Mouse (Mus musculus): Measurements from ENCODE around the gene Chdh.

Gene Chdh

GRCm38 (mm10) chr14:30011886-30012560, 3.2 kb downstream of the Chdh start:
- no peak for DNase-seq (ENCODE audit: low read depth, low spot score)

GRCm38 (mm10) chr14:30014487-30014886, 5.7 kb downstream of the Chdh start:
- no peak for DNase-seq (ENCODE audit: low read depth, low spot score)

DNA sequence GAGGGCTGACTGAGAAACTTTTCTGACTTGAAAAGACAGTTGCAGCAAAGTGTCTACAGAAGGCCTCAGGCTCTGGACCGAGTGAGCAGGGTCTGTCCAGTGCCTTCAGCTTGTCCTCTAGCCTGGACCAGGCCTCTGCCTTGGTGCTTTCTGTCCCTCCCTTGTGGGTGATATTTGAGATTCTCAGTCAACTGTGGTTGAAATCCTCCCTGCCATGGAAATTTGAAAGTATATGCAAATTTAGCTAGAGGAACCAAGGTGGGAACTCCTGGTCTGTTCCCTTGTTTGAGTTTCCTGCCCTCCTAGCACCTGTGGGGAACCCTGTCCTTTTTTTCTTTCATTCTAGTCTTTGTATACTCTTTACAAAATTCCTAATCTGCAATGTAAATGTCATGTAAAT, 6.2 kb downstream of the Chdh start:
- no peak for DNase-seq (ENCODE audit: low read depth, low spot score)

GRCm38 (mm10) chr14:30016666-30017065, 7.8 kb downstream of the Chdh start:
- DNase-seq (ENCODE audit: low read depth, low spot score), result no peak

DNA sequence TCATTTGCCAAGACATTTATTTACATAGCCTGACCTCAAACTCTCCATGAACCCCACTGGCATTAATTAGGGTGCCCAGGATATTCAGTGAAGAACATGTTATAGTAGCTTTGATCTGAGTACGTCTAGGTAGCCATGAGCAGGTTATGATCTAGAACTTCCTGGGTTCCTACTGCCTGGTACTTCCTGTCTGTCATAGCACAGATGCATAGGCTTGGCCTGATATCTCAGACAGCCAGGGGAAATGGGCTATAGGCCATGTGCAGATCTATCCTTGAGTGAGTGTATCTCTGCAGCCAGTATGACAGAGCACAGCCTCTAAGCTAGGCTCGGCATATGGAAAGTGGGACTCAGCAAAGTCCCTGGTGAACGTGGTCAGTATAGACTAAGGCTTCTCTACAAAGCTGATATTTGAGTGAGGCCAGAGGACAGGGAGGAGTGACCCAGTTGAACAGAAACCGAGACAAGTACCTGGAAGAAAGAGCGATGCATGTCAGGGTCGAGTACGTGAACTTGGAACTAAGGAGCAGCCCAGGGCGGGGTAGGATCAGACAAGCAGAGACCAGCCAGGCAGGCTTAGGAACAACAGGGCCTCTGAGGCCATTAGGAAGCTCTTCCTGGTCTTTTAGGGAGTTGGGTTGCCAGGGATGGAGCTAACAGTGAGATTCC, 9.1 kb downstream of the Chdh start:
- DNase-seq (ENCODE audit: low read depth, low spot score), result no peak

GRCm38 (mm10) chr14:30018463-30018801, 9.6 kb downstream of the Chdh start:
- DNase-seq (ENCODE audit: low read depth, low spot score), result no peak

GRCm38 (mm10) chr14:30018846-30019245, 10.0 kb downstream of the Chdh start:
- DNase-seq (ENCODE audit: low read depth, low spot score), result no peak

- no peak for DNase-seq (ENCODE audit: low read depth, low spot score)
Measured at GRCm38 (mm10) chr14:30019375-30019774, 10.6 kb downstream of the Chdh start.

- DNase-seq (ENCODE audit: low read depth, low spot score), result no peak
Measured at GRCm38 (mm10) chr14:30019792-30020575, 11.2 kb downstream of the Chdh start.

- DNase-seq (ENCODE audit: low read depth, low spot score), result no peak
Measured at GRCm38 (mm10) chr14:30022471-30022870, 13.6 kb downstream of the Chdh start.

- DNase-seq (ENCODE audit: low read depth, low spot score), result no peak
Measured at GRCm38 (mm10) chr14:30024387-30024786, 15.6 kb downstream of the Chdh start.

DNA sequence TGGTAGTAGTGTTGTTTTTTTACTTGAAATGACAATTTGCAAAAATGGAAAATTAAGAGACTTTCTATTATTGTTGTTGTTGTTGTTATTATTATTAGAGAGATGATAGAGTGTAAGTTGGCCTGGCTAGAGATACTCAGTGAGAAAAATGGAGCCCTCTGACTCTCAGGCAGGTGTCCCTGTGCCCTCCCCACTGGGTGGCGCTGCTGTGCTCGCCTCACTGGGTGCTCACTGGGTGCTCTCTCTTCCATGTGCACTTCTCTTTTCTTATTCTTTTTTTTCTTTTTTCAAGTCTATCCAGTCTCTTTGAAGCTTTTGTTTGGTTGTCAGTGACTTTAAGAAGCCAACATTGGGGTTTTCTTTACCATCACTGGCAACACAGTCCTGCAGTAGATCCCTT, 18.6 kb downstream of the Chdh start:
- no peak for DNase-seq (ENCODE audit: low read depth, low spot score)

DNA sequence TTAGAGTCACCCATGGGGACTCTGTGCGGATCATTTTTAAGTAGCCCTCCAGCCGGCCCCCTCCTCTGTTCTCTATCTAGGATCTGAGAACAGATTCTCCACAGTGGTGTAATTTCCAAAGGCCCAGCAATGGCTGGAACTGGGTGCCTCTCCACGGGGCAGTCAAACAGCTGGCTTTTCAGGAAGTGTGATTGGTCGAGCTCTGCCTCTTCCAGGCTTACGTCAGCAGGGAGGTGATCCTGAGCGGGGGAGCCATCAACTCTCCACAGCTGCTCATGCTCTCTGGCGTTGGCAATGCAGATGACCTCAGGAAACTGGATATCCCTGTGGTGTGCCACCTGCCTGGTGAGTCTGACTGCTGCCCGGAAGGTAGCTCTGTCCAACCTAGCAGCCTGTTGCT, 24.6 kb downstream of the Chdh start:
- no peak for DNase-seq (ENCODE audit: low read depth, low spot score)

GRCm38 (mm10) chr14:30038431-30038830, 29.6 kb downstream of the Chdh start:
- DNase-seq (ENCODE audit: low read depth, low spot score), result no peak

DNA sequence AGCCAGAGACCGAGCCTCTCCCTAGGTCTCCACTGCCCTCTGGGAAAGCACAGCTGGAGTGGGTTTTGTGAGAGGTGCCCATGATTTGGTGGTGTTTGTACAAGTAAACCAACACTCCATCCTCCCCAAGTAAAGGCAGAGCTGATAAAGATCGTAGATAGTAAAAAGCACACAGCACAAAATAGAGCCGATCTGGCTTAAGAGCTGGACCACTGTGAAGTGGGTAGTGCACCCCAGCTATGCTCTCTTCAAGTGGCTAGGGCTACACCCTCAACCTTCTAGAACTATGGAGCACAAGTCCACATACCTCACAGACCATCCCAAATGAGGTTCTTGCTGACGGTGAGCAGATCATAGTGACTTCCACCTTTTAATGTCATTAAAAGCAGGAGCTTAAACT, 30.6 kb downstream of the Chdh start:
- DNase-seq (ENCODE audit: low read depth, low spot score), result no peak

DNA sequence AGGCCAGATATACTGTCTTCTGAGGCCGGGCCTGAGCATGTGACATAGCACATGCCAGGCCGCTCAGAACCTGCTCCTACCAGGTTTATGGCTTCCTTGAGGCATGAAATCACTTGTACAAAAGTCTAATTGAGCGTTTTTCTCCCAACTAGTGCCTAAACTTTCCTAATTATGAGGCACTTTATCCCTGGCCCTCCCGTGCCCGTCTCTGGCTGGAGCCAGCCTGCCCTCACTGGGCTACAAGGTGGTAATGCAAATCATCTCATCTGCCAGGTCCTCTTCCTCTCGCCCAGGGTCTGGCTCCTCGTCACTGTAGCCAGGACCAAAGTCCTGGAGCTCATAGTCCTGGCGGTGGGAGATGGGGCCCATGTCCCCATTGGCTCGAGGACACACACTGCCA, 33.0 kb downstream of the Chdh start:
- no peak for DNase-seq (ENCODE audit: low read depth, low spot score)

GRCm38 (mm10) chr14:30043356-30043940, 34.6 kb downstream of the Chdh start:
- no peak for DNase-seq (ENCODE audit: low read depth, low spot score)

GRCm38 (mm10) chr14:30045239-30045638, 36.4 kb downstream of the Chdh start:
- no peak for DNase-seq (ENCODE audit: low read depth, low spot score)

DNA sequence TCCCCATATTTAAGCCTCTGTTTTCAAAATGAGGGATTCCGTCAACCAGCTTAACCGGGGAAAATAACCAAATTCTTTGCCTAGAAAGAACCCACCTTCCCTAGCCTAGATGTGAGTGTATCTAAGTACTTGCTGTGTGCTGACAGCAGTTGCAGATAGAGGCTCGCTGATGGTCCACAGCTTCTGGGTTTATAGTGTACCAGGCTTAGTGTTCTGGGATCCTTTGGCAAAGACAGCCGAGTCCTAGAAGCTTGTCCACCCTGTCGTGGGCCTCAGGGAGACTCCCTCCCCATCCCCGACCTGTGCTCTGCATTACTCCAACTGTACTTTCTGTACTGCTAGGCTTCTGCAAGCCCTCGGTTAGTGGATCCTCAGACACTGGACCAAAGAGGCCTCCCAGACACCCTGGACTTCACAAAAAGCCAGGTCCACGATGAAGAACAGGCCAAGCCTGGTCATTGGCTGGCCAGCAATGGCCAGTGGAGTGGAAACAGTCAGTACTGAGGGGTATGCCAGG, 36.9 kb downstream of the Chdh start:
- DNase-seq (ENCODE audit: low read depth, low spot score), result no peak

DNA sequence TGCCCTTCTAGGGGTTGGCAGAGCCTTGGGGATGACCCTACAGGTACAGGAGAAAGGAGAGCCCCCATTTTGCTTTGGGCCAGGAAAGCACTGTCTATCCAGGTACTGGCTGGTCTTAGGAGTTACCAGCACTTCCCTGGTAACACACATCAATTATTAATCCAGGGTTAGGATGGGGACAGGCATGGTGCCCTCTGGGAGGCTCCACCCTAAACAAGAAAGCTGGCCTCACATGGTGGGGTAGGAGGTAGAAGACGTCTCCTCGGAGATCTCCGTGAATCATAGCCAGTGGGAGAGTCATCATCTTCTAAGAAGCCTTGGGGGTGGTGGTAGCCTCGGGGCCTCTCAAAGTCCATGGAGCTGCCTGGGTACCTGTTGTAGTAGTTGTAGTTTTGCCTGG, 38.2 kb downstream of the Chdh start:
- no peak for DNase-seq (ENCODE audit: low read depth, low spot score)

GRCm38 (mm10) chr14:30048049-30048448, 39.2 kb downstream of the Chdh start:
- DNase-seq (ENCODE audit: low read depth, low spot score), result no peak

DNA sequence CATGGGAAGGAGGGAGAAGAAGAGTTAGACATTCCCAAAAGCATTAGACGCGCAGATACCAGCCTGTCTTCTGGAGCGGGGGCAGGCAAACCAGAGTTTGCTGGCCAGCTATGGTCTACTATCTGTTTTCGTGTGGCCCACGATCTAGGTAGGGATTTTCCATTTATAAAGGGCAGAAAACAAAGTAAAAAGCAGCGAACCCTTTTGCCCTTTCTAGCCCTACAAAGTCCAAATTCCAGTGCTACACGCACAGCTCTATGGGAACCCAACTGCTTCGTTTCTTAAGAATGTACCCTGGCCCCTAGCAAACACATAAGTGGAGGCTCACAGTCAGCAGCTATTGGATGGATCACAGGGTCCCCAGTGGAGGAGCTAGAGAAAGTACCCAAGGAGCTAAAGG, 41.5 kb downstream of the Chdh start:
- no peak for DNase-seq (ENCODE audit: low read depth, low spot score)

Data from retina, adult 2 months (tissue).